In genomic region chr2:131067481-131067880, GRCm38 (mm10) we compare ENCODE assay signal across 14 mouse cellular contexts. TPM values are rescaled to one million over a fixed set of nuclear protein-coding genes. Genes with fewer than 3 reads are reported as not detected.
DNase-seq lines count a peak whose midpoint lies in the region; ATAC-seq and TF ChIP-seq lines count a peak whose summit lies in the region.
"Had no signal": no experiment of that assay in that cellular context is flagged by ENCODE, and none has a peak within 500 bp of the region (broad histone marks: within the 10 kb centered on the region; RNA-seq: fewer than 3 reads in every experiment).

No protein-coding gene starts in this region.

- TF ChIP-seq CTCF in forebrain, postnatal 0 days (IDR thresholded peaks at IDR 0.05; ENCODE audit: low read depth), result no peak

- 69% methylated on average over 6 of the region's 6 CpGs for WGBS in forebrain, postnatal 0 days
- 87% methylated on average over 6 of the region's 6 CpGs for whole genome bisulfite sequencing in forebrain, embryonic 10.5 days
- 48% methylated on average over 6 of the region's 6 CpGs for WGBS in embryonic facial prominence, embryonic 13.5 days

- DNase-seq in forebrain, postnatal 0 days, result peak; percentile 8
- DNase-seq in forebrain, embryonic 10.5 days (ENCODE audit: extremely low spot score, low spot score), result no peak
- peak; percentile 32 for DNase-seq in layer of hippocampus, adult 9-11 months
- no peak for DNase-seq in layer of hippocampus, postnatal 14 days (ENCODE audit: low spot score in 2 of 2)
- DNase-seq in 3T3-L1 (ENCODE audit: low read depth, low spot score), result peak; percentile 64
- no peak for DNase-seq in testis, postnatal 14 days (ENCODE audit: low spot score)
- DNase-seq in left cerebral cortex, adult 9 months (ENCODE audit: low spot score in 2 of 2), result no peak
- DNase-seq: heart, postnatal 4 days; retina, postnatal 1 day; thymus, adult 18-20 months had no signal

- ATAC-seq in forebrain, postnatal 0 days, result no peak
- 0 out of 2 replicates have a peak, but pooled peaks have one; percentile 48 for ATAC-seq in embryonic facial prominence, embryonic 13.5 days (ENCODE audit: insufficient number of reproducible peaks, insufficient read depth, low FRiP score, low TSS enrichment, low read depth)

- no peak overlapping the region for H3K27ac ChIP-seq in forebrain, postnatal 0 days (ENCODE audit: low read depth, low read length)
- H3K27ac ChIP-seq in forebrain, embryonic 10.5 days, result no peak overlapping the region
- H3K27ac ChIP-seq in embryonic facial prominence, embryonic 13.5 days, result peak overlapping the region; percentile 66; the same call in 1 of the 2 replicates
- H3K27ac ChIP-seq: heart, embryonic 10.5 days; limb, embryonic 12.5 days had no signal

- H3K4me2 ChIP-seq in forebrain, postnatal 0 days (ENCODE audit: low read depth), result no peak overlapping the region
- no peak overlapping the region for H3K4me2 ChIP-seq in embryonic facial prominence, embryonic 13.5 days
- H3K4me2 ChIP-seq: limb, embryonic 12.5 days had no signal

- no peak overlapping the region for H3K9ac ChIP-seq in forebrain, postnatal 0 days
- no peak overlapping the region for H3K9ac ChIP-seq in embryonic facial prominence, embryonic 13.5 days
- H3K9ac ChIP-seq: limb, embryonic 12.5 days had no signal

- no peaks in the 10 kb centered on the region for H3K4me1 ChIP-seq in forebrain, postnatal 0 days (ENCODE audit: insufficient read depth)
- peaks cover 11% of the 10 kb centered on the region for H3K4me1 ChIP-seq in forebrain, embryonic 10.5 days
- peaks cover 20% of the 10 kb centered on the region for H3K4me1 ChIP-seq in embryonic facial prominence, embryonic 13.5 days

- peaks cover 6% of the 10 kb centered on the region; the same call in 1 of the 2 replicates for H3K27me3 ChIP-seq in forebrain, postnatal 0 days (ENCODE audit: insufficient read depth, low read length)
- H3K27me3 ChIP-seq in forebrain, embryonic 10.5 days (ENCODE audit: poor library complexity, severe bottlenecking), result peaks cover 39% of the 10 kb centered on the region
- peaks cover 23% of the 10 kb centered on the region for H3K27me3 ChIP-seq in embryonic facial prominence, embryonic 13.5 days

- H3K9me3 ChIP-seq in forebrain, postnatal 0 days (ENCODE audit: low read length), result no peaks in the 10 kb centered on the region
- H3K9me3 ChIP-seq in forebrain, embryonic 10.5 days, result no peaks in the 10 kb centered on the region
- no peaks in the 10 kb centered on the region for H3K9me3 ChIP-seq in embryonic facial prominence, embryonic 13.5 days
- H3K9me3 ChIP-seq: heart, embryonic 10.5 days; limb, embryonic 12.5 days had no signal

- no peak overlapping the region for H3K4me3 ChIP-seq in forebrain, postnatal 0 days (ENCODE audit: low read depth, low read length)
- no peak overlapping the region for H3K4me3 ChIP-seq in forebrain, embryonic 10.5 days
- H3K4me3 ChIP-seq in embryonic facial prominence, embryonic 13.5 days, result no peak overlapping the region
- H3K4me3 ChIP-seq: heart, embryonic 10.5 days; limb, embryonic 12.5 days had no signal

- no peaks in the 10 kb centered on the region for H3K36me3 ChIP-seq in forebrain, postnatal 0 days (ENCODE audit: insufficient read depth)
- no peaks in the 10 kb centered on the region for H3K36me3 ChIP-seq in forebrain, embryonic 10.5 days (replicated peaks)
- no peaks in the 10 kb centered on the region for H3K36me3 ChIP-seq in embryonic facial prominence, embryonic 13.5 days
- H3K36me3 ChIP-seq: heart, embryonic 10.5 days; limb, embryonic 12.5 days had no signal

RNA-seq across cellular contexts. Expression of gene Adam33, which starts 3.9 kb away (rescaled TPM):
- 0.77 and 3.1 TPM in 2 replicates for total RNA-seq in forebrain, postnatal 0 days (2014; rRNA removed)
- 0.82 and 0.85 TPM in 2 replicates for polyA plus RNA-seq in forebrain, postnatal 0 days (2015; fragmentation: Nextera tagmentation; extraction: Ambion mirVana)
- polyA plus RNA-seq in forebrain, embryonic 10.5 days (2016; fragmentation: Nextera tagmentation; extraction: Ambion mirVana), result 0.63 TPM in 1 of 2 replicates, not detected in the other
- under 1 TPM; 0.50 to 0.67 TPM for total RNA-seq in layer of hippocampus, postnatal 14 days (2021)
- 30.0 and 31.9 TPM in 2 replicates for polyA plus RNA-seq in embryonic facial prominence, embryonic 13.5 days (2015; fragmentation: Nextera tagmentation; extraction: Ambion mirVana)

RNA-seq across cellular contexts. Expression of gene Siglec1, which starts 19.1 kb away (rescaled TPM):
- 0.62 and 1.7 TPM in 2 replicates for total RNA-seq in forebrain, postnatal 0 days (2014; rRNA removed)
- polyA plus RNA-seq in forebrain, postnatal 0 days (2015; fragmentation: Nextera tagmentation; extraction: Ambion mirVana), result 0.18 and 0.19 TPM in 2 replicates
- 0.09 and 0.12 TPM in 2 replicates for polyA plus RNA-seq in forebrain, embryonic 10.5 days (2016; fragmentation: Nextera tagmentation; extraction: Ambion mirVana)
- under 1 TPM; 0.55 to 0.57 TPM for total RNA-seq in layer of hippocampus, postnatal 14 days (2021)
- 0.07 and 0.18 TPM in 2 replicates for polyA plus RNA-seq in embryonic facial prominence, embryonic 13.5 days (2015; fragmentation: Nextera tagmentation; extraction: Ambion mirVana)

RNA-seq across cellular contexts. Expression of gene Gfra4, which starts 24.6 kb away (rescaled TPM):
- total RNA-seq in forebrain, postnatal 0 days (2014; rRNA removed), result 39.8 and 52.0 TPM in 2 replicates
- polyA plus RNA-seq in forebrain, postnatal 0 days (2015; fragmentation: Nextera tagmentation; extraction: Ambion mirVana), result 53.7 and 61.9 TPM in 2 replicates
- polyA plus RNA-seq in forebrain, embryonic 10.5 days (2016; fragmentation: Nextera tagmentation; extraction: Ambion mirVana), result 3.1 and 3.3 TPM in 2 replicates
- 10 to 100 TPM; 52.8 to 56.6 TPM for total RNA-seq in layer of hippocampus, postnatal 14 days (2021)
- 35.4 and 42.7 TPM in 2 replicates for polyA plus RNA-seq in embryonic facial prominence, embryonic 13.5 days (2015; fragmentation: Nextera tagmentation; extraction: Ambion mirVana)
- total RNA-seq: MEL had no signal

RNA-seq across cellular contexts. Expression of gene Hspa12b, which starts 59.6 kb away (rescaled TPM):
- 5.3 and 6.3 TPM in 2 replicates for total RNA-seq in forebrain, postnatal 0 days (2014; rRNA removed)
- polyA plus RNA-seq in forebrain, postnatal 0 days (2015; fragmentation: Nextera tagmentation; extraction: Ambion mirVana), result 2.2 and 2.4 TPM in 2 replicates
- polyA plus RNA-seq in forebrain, embryonic 10.5 days (2016; fragmentation: Nextera tagmentation; extraction: Ambion mirVana), result 8.4 and 8.7 TPM in 2 replicates
- total RNA-seq in layer of hippocampus, postnatal 14 days (2021), result 10 to 100 TPM in 1 of 2 experiments, 1 to 10 TPM in 1; 8.8 to 12.5 TPM
- polyA plus RNA-seq in embryonic facial prominence, embryonic 13.5 days (2015; fragmentation: Nextera tagmentation; extraction: Ambion mirVana), result 18.2 TPM in 2 replicates

Comparison
In these comparisons a context has a peak if more than half of its experiments do, and no peak if none do; other contexts are left out.
1. DNase-seq: peak in forebrain, postnatal 0 days (single experiment), layer of hippocampus, adult 9-11 months (single experiment) and 3T3-L1 (single experiment); none in forebrain, embryonic 10.5 days (single experiment), layer of hippocampus, postnatal 14 days (0 of 2), testis, postnatal 14 days (single experiment) and left cerebral cortex, adult 9 months (0 of 2).
2. RNA of gene Adam33, which starts 3.9 kb away (polyA plus RNA-seq): 30.0 to 31.9 TPM in embryonic facial prominence, embryonic 13.5 days; 0.82 to 0.85 TPM in forebrain, postnatal 0 days and 0.63 TPM in forebrain, embryonic 10.5 days; every median in the first group is over 10 times any median in the second.